Mouse (Mus musculus) spleen, adult 10 weeks (tissue): ENCODE measurements around the gene Sept8. TPM values are rescaled to one million over a fixed set of nuclear protein-coding genes. Genes with fewer than 3 reads are reported as not detected.

Experiments
- polyA plus RNA-seq: library from polyadenylated mRNA; stranded (reverse); fragments of 350-450 nt; fragmentation: Illumina TruSeq; extraction: RNeasy Lipid Tissue Mini Kit (QIAGEN cat#74804); gene quantifications from one replicate; pipeline ENCODE4 v1.2.3, GENCODE M21; 2015; ENCODE audit warnings: low replicate concordance; ENCODE audit not compliant: insufficient read depth

Sept8 gene
- polyA plus RNA-seq, result 19.9 TPM

DNA sequence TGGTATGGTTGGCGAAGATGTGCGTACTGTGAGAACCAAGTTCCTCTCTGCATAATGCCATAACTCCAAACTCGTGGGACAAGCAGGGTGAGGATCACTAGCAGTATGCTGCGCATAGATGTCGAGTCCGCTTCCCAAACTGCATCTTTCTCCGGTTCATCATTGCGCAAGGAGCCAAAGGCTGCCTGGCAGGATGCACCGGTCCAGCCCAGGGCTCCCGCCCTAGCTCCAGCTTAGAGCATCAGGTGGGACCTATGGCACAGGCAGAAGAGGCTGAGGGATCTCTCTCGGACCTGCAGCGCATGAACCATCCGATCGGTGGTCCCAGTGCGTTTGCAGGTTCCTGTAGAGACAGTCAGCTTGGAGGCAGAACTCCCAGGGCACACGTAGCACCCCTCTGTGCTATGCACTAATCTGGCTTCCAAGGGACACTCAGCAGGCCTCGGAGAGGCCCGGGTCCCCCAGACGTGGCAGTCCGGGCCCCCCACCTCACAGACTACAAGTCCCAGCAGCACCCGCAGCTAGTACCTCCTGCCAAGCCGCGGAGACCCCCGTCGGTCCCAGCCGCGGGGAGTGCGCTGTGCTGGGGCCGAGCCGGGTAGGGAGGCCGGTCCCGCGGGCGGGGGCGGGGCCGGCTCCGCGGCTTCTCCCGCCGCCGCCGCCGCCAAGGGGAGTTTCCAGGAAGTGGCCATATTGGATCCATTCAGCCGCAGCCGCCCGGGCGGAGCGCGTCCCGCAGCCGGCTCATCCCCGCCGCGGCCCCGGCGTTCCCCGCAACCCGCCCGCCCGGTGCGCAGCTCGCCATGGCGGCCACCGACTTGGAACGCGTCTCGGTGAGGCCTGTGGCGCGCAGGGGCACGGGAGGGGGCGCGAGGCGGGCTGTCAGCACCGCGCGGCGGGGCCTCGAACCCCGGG, at the start of gene Sept8:
TSS of gene Sept8 (plus strand) at position 51 of the 915 bp plus-strand sequence.

DNA sequence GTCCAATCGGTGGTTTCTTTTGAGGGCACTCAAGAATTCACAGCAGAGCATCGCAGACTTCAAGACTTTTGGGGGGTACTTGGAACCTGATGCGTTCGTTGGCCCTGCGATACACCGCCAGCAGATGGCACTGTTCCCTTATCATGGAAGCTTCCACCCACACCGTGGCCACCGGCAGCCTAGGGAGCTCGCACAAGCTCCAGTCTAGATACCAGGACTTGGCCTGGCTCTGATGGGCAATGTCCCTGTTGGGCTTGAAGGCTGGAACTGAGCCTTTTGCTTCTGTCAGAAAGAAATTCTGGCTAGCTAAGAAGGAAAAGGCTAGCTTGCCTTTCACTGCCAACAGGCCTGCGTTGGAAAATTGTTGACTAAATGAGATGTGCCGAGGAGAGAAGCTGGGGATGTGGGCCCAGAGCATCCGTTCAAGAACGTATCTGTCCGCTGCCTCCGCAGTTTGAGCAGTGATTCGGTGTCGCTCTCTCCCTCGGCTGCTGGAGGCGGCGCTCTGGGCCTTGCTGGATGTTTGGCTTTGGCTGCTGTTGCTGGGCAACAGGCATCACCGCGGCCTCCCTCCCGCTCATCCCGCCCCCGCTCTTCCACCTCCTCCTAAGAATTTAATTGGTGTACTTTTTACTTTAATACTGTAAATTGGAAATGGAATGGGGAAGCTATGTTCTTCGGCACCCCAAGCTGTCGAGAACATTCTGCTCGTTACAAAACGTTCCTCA, 48.9 kb upstream of the Sept8 start, which contains the start of gene Gm9837:
TSS of gene Gm9837 (minus strand) at position 512 of the 728 bp plus-strand sequence.

GRCm38 (mm10) chr11:53479783-53480301, 39.2 kb upstream of the Sept8 start, which contains the start of the genes Gm9945 and Sowaha:
Gene Gm9945, plus strand, starts transcription at chr11:53480166.
Gene Sowaha, minus strand, starts transcription at chr11:53480274.

DNA sequence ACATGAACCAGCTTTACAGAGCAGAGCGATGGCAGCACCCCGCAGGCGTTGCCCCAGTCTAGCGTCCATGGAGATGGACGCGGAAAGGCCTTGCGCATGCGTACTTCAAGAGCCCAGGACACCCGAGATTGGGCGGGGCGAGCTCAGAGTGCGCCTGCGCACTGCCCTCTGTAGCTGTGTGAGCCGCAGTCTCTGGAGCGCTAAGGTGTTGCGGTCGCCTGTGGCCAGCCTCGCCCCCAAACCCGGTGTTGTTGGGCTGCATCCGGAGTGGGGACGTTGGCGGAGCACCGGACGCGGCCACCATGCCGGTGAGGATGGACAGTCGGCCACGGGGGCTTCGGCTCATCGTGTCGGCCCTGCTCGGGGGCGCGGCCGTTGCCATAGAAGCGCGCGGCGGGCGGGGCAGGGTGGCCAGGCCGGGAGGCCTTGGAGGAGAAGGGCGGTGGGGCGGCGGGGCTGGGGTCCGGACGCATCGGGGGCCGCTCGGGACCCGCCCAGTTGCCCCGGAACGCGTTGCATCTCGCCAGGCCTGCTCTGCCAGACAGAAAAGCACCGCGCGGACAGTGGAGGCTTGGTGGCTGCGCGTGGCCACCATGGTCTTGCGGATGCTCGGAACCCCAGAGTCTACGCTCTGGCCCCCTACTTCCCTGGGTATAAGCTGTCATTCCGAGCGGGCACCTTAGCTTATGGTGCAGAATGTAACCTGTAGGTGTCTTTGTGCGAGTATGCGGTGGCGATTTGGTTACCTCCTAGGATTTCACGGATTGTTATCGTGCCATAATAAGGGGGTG, 48.4 kb downstream of the Sept8 start, which contains the start of gene Kif3a:
TSS of gene Kif3a (plus strand) at position 156 of the 791 bp plus-strand sequence.

Other genes with a start within 250 kb of the Sept8 start
- gene Hspa4, start 218.8 kb upstream of the Sept8 start, polyA plus RNA-seq, result 202 TPM
- gene Zcchc10, start 194.6 kb upstream of the Sept8 start, polyA plus RNA-seq, result 21.9 TPM
- 99.6 TPM for gene Aff4, start 168.4 kb upstream of the Sept8 start, polyA plus RNA-seq
- not detected for gene Leap2, start 96.1 kb upstream of the Sept8 start, polyA plus RNA-seq
- 39.4 TPM for gene Uqcrq, start 88.4 kb upstream of the Sept8 start, polyA plus RNA-seq
- 0.30 TPM for gene Gdf9, start 88.2 kb upstream of the Sept8 start, polyA plus RNA-seq
- gene Gm10447, start 62.1 kb upstream of the Sept8 start, polyA plus RNA-seq, result not detected
- 0.75 TPM for gene Shroom1, start 62.1 kb upstream of the Sept8 start, polyA plus RNA-seq
- gene Gm9837, start 48.8 kb upstream of the Sept8 start, polyA plus RNA-seq, result not detected
- gene Gm9945, start 39.1 kb upstream of the Sept8 start, polyA plus RNA-seq, result not detected
- 3.5 TPM for gene Sowaha, start 39.0 kb upstream of the Sept8 start, polyA plus RNA-seq
- gene Kif3a, start 48.1 kb downstream of the Sept8 start, polyA plus RNA-seq, result 6.2 TPM
- 2.6 TPM for gene Il4, start 99.4 kb downstream of the Sept8 start, polyA plus RNA-seq
- not detected for gene Il13, start 115.4 kb downstream of the Sept8 start, polyA plus RNA-seq
- 28.0 TPM for gene Rad50, start 188.1 kb downstream of the Sept8 start, polyA plus RNA-seq
- not detected for gene Il5, start 201.5 kb downstream of the Sept8 start, polyA plus RNA-seq